Mouse (Mus musculus): ENCODE measurements around the gene Lrrc15.

Lrrc15 gene

GRCm38 (mm10) chr16:30275558-30276340 lies 7.3 kb downstream of the Lrrc15 start:
- ATAC-seq (ENCODE audit: low TSS enrichment), result no peak

GRCm38 (mm10) chr16:30273065-30273464 lies 10.0 kb downstream of the Lrrc15 start:
- ATAC-seq (ENCODE audit: low TSS enrichment), result peak; percentile 75

GRCm38 (mm10) chr16:30271941-30272595 lies 11.0 kb downstream of the Lrrc15 start:
- peak; percentile 74 for ATAC-seq (ENCODE audit: low TSS enrichment)

GRCm38 (mm10) chr16:30271223-30271761 lies 11.8 kb downstream of the Lrrc15 start:
- ATAC-seq (ENCODE audit: low TSS enrichment), result no peak

GRCm38 (mm10) chr16:30267359-30267758 lies 15.7 kb downstream of the Lrrc15 start, which contains the start of gene Cpn2:
Cpn2 (minus strand) TSS chr16:30267499.
- ATAC-seq (ENCODE audit: low TSS enrichment), result no peak

- no peak for ATAC-seq (ENCODE audit: low TSS enrichment)
Measured at GRCm38 (mm10) chr16:30266561-30266960, 16.5 kb downstream of the Lrrc15 start.

- ATAC-seq (ENCODE audit: low TSS enrichment), result no peak
Measured at GRCm38 (mm10) chr16:30265611-30266010, 17.4 kb downstream of the Lrrc15 start.

GRCm38 (mm10) chr16:30263156-30263555 lies 19.9 kb downstream of the Lrrc15 start:
- no peak for ATAC-seq (ENCODE audit: low TSS enrichment)

GRCm38 (mm10) chr16:30262664-30263063 lies 20.4 kb downstream of the Lrrc15 start:
- ATAC-seq (ENCODE audit: low TSS enrichment), result peak; percentile 73

- ATAC-seq (ENCODE audit: low TSS enrichment), result no peak
Measured at GRCm38 (mm10) chr16:30262157-30262556, 20.9 kb downstream of the Lrrc15 start.

- no peak for ATAC-seq (ENCODE audit: low TSS enrichment)
Measured at GRCm38 (mm10) chr16:30261341-30261740, 21.7 kb downstream of the Lrrc15 start.

- ATAC-seq (ENCODE audit: low TSS enrichment), result no peak
Measured at GRCm38 (mm10) chr16:30260012-30260635, 22.9 kb downstream of the Lrrc15 start.

GRCm38 (mm10) chr16:30259444-30259843 lies 23.6 kb downstream of the Lrrc15 start:
- no peak for ATAC-seq (ENCODE audit: low TSS enrichment)

- no peak for ATAC-seq (ENCODE audit: low TSS enrichment)
Measured at GRCm38 (mm10) chr16:30258441-30258840, 24.6 kb downstream of the Lrrc15 start.

- ATAC-seq (ENCODE audit: low TSS enrichment), result no peak
Measured at GRCm38 (mm10) chr16:30257718-30258117, 25.3 kb downstream of the Lrrc15 start.

- ATAC-seq (ENCODE audit: low TSS enrichment), result no peak
Measured at GRCm38 (mm10) chr16:30255061-30255460, 28.0 kb downstream of the Lrrc15 start.

- ATAC-seq (ENCODE audit: low TSS enrichment), result no peak
Measured at GRCm38 (mm10) chr16:30253900-30254299, 29.2 kb downstream of the Lrrc15 start.

GRCm38 (mm10) chr16:30253374-30253773 lies 29.7 kb downstream of the Lrrc15 start:
- ATAC-seq (ENCODE audit: low TSS enrichment), result no peak

GRCm38 (mm10) chr16:30252003-30252418 lies 31.0 kb downstream of the Lrrc15 start:
- peak; percentile 78 for ATAC-seq (ENCODE audit: low TSS enrichment)

- ATAC-seq (ENCODE audit: low TSS enrichment), result no peak
Measured at GRCm38 (mm10) chr16:30244037-30244700, 38.9 kb downstream of the Lrrc15 start.

GRCm38 (mm10) chr16:30241623-30242022 lies 41.4 kb downstream of the Lrrc15 start:
- no peak for ATAC-seq (ENCODE audit: low TSS enrichment)

GRCm38 (mm10) chr16:30238791-30239190 lies 44.3 kb downstream of the Lrrc15 start:
- ATAC-seq (ENCODE audit: low TSS enrichment), result no peak

Data from frontal cortex, adult (tissue).